ENCODE assay signal across 8 mouse cellular contexts in genomic region chr11:97808621-97809234, GRCm38 (mm10). TPM values are rescaled to one million over a fixed set of nuclear protein-coding genes. Genes with fewer than 3 reads are reported as not detected.
A peak's percentile ranks its signal among the peaks of the same experiment; 100 is the strongest.
DNase-seq lines count a peak whose midpoint lies in the region; ATAC-seq lines count a peak whose summit lies in the region.

No protein-coding gene starts in this region.

- 32% methylated on average over 5 of the region's 5 CpGs for WGBS in lung, embryonic 15.5 days
- WGBS in heart, embryonic 13.5 days, result 39% methylated on average over 5 of the region's 5 CpGs
- 53% methylated on average over 5 of the region's 5 CpGs for WGBS in limb, embryonic 12.5 days

- peaks cover 100% of the 10 kb centered on the region for H3K4me1 ChIP-seq in lung, embryonic 15.5 days
- H3K4me1 ChIP-seq in heart, embryonic 13.5 days, result peaks cover 99% of the 10 kb centered on the region
- H3K4me1 ChIP-seq in limb, embryonic 12.5 days (replicated peaks), result peaks cover 87% of the 10 kb centered on the region

- peaks cover 20% of the 10 kb centered on the region; the same call in 1 of the 2 replicates for H3K36me3 ChIP-seq in lung, embryonic 15.5 days
- H3K36me3 ChIP-seq in heart, embryonic 13.5 days, result peaks cover 45% of the 10 kb centered on the region
- peaks cover 56% of the 10 kb centered on the region for H3K36me3 ChIP-seq in limb, embryonic 12.5 days

- H3K27ac ChIP-seq in lung, embryonic 15.5 days, result peak overlapping the region; percentile 89
- peak overlapping the region; percentile 73 for H3K27ac ChIP-seq in heart, embryonic 13.5 days (replicated peaks)
- peak overlapping the region; percentile 65 for H3K27ac ChIP-seq in limb, embryonic 12.5 days

- no peaks in the 10 kb centered on the region for H3K9me3 ChIP-seq in lung, embryonic 15.5 days
- no peaks in the 10 kb centered on the region for H3K9me3 ChIP-seq in heart, embryonic 13.5 days
- no peaks in the 10 kb centered on the region for H3K9me3 ChIP-seq in limb, embryonic 12.5 days

- 0 out of 2 replicates have a peak overlapping the region, but pooled peaks have one; percentile 3 for H3K9ac ChIP-seq in lung, embryonic 15.5 days
- peak overlapping the region; percentile 45 for H3K9ac ChIP-seq in heart, embryonic 13.5 days
- no peak overlapping the region for H3K9ac ChIP-seq in limb, embryonic 12.5 days (replicated peaks)

- H3K4me2 ChIP-seq in lung, embryonic 15.5 days, result peak overlapping the region; percentile 7; the same call in 1 of the 2 replicates
- peak overlapping the region; percentile 8; the same call in 1 of the 2 replicates for H3K4me2 ChIP-seq in heart, embryonic 13.5 days
- peak overlapping the region; percentile 19; the same call in 1 of the 2 replicates for H3K4me2 ChIP-seq in limb, embryonic 12.5 days

- no peak for ATAC-seq in lung, embryonic 15.5 days (ENCODE audit: borderline replicate concordance, extremely low read depth, low FRiP score, low TSS enrichment)
- ATAC-seq in heart, embryonic 13.5 days (ENCODE audit: extremely low read depth, insufficient number of reproducible peaks, low FRiP score, low TSS enrichment), result no peak
- no peak for ATAC-seq in limb, embryonic 12.5 days (ENCODE audit: insufficient number of reproducible peaks, insufficient read depth, low FRiP score, low TSS enrichment, low read depth)

- DNase-seq in lung, adult 18-20 months, result no peak
- DNase-seq in cerebellum, adult 8-10 months, result peak; percentile 63
- DNase-seq in yolk sac, embryonic 10.5 days (ENCODE audit: low spot score), result peak; percentile 75
- DNase-seq in T-cell, adult 2 months (ENCODE audit: low spot score), result no peak
- DNase-seq in lung, postnatal 14 days, result no peak

- no peak overlapping the region for H3K4me3 ChIP-seq in lung, embryonic 15.5 days
- H3K4me3 ChIP-seq in heart, embryonic 13.5 days, result no peak overlapping the region
- H3K4me3 ChIP-seq in limb, embryonic 12.5 days (replicated peaks), result no peak overlapping the region

- no peaks in the 10 kb centered on the region for H3K27me3 ChIP-seq in lung, embryonic 15.5 days
- H3K27me3 ChIP-seq in heart, embryonic 13.5 days (replicated peaks), result no peaks in the 10 kb centered on the region
- H3K27me3 ChIP-seq in limb, embryonic 12.5 days, result no peaks in the 10 kb centered on the region

RNA-seq across cellular contexts. Expression of gene Lasp1, which starts 9.9 kb away (rescaled TPM):
- 153 and 160 TPM in 2 replicates for polyA plus RNA-seq in lung, embryonic 15.5 days (2015; fragmentation: Nextera tagmentation; extraction: Ambion mirVana)
- polyA plus RNA-seq in heart, embryonic 13.5 days (2015; fragmentation: Nextera tagmentation; extraction: Ambion mirVana), result 45.1 and 46.0 TPM in 2 replicates
- polyA plus RNA-seq in limb, embryonic 12.5 days (2016; fragmentation: Nextera tagmentation; extraction: Ambion mirVana), result 110 and 120 TPM in 2 replicates

RNA-seq across cellular contexts. Expression of gene Rpl23, which starts 26.5 kb away (rescaled TPM):
- 457 and 490 TPM in 2 replicates for polyA plus RNA-seq in lung, embryonic 15.5 days (2015; fragmentation: Nextera tagmentation; extraction: Ambion mirVana)
- 376 and 393 TPM in 2 replicates for polyA plus RNA-seq in heart, embryonic 13.5 days (2015; fragmentation: Nextera tagmentation; extraction: Ambion mirVana)
- polyA plus RNA-seq in limb, embryonic 12.5 days (2016; fragmentation: Nextera tagmentation; extraction: Ambion mirVana), result 513 and 518 TPM in 2 replicates

RNA-seq across cellular contexts. Expression of gene B230217C12Rik, which starts 31.9 kb away (rescaled TPM):
- 4.2 and 4.4 TPM in 2 replicates for polyA plus RNA-seq in lung, embryonic 15.5 days (2015; fragmentation: Nextera tagmentation; extraction: Ambion mirVana)
- polyA plus RNA-seq in heart, embryonic 13.5 days (2015; fragmentation: Nextera tagmentation; extraction: Ambion mirVana), result 5.1 and 5.5 TPM in 2 replicates
- 11.8 and 13.2 TPM in 2 replicates for polyA plus RNA-seq in limb, embryonic 12.5 days (2016; fragmentation: Nextera tagmentation; extraction: Ambion mirVana)

RNA-seq across cellular contexts. Expression of gene 1700001P01Rik, which starts 33.0 kb away (rescaled TPM):
- 0.85 TPM in 1 of 2 replicates, not detected in the other for polyA plus RNA-seq in lung, embryonic 15.5 days (2015; fragmentation: Nextera tagmentation; extraction: Ambion mirVana)
- polyA plus RNA-seq in heart, embryonic 13.5 days (2015; fragmentation: Nextera tagmentation; extraction: Ambion mirVana), result not detected in 2 replicates
- polyA plus RNA-seq in limb, embryonic 12.5 days (2016; fragmentation: Nextera tagmentation; extraction: Ambion mirVana), result 0.37 TPM in 1 of 2 replicates, not detected in the other

RNA-seq across cellular contexts. Expression of gene Cwc25, which starts 42.4 kb away (rescaled TPM):
- polyA plus RNA-seq in lung, embryonic 15.5 days (2015; fragmentation: Nextera tagmentation; extraction: Ambion mirVana), result 15.6 and 18.5 TPM in 2 replicates
- polyA plus RNA-seq in heart, embryonic 13.5 days (2015; fragmentation: Nextera tagmentation; extraction: Ambion mirVana), result 10.2 and 10.5 TPM in 2 replicates
- 24.6 and 25.6 TPM in 2 replicates for polyA plus RNA-seq in limb, embryonic 12.5 days (2016; fragmentation: Nextera tagmentation; extraction: Ambion mirVana)

Comparison
In these comparisons a context has a peak if more than half of its experiments do, and no peak if none do; other contexts are left out.
1. DNase-seq: peak in cerebellum, adult 8-10 months (single experiment) and yolk sac, embryonic 10.5 days (single experiment); none in lung, adult 18-20 months (0 of 2), T-cell, adult 2 months (single experiment) and lung, postnatal 14 days (single experiment).
2. Peak in every context shown above with its lines, with median percentiles within 50 percentile points of each other: H3K27ac ChIP-seq and H3K4me2 ChIP-seq.